Mouse (Mus musculus) kidney, adult 8-10 months (tissue): ENCODE data around the gene Usp27x.
A peak's percentile ranks its signal among the peaks of the same experiment; 100 is the strongest.

ENCODE experiments used
- DNase-seq, 2 experiments: peaks; one replicate each; pipeline ENCODE4 v3.0.0; 2022

Gene Usp27x

GRCm38 (mm10) chrX:7375716-7376480 lies at the start of gene Usp27x:
Gene Usp27x (minus strand): TSS chrX:7375830.
- DNase-seq, result peak; percentile 69 to 74

- DNase-seq, result peak; percentile 67 to 82
Measured at GRCm38 (mm10) chrX:7422691-7423111, 47.1 kb upstream of the Usp27x start.

- no peak for DNase-seq
Measured at GRCm38 (mm10) chrX:7422166-7422565, 46.5 kb upstream of the Usp27x start.

- DNase-seq, result peak; percentile 63 to 65
Measured at GRCm38 (mm10) chrX:7421016-7421415, 45.4 kb upstream of the Usp27x start.

GRCm38 (mm10) chrX:7416178-7416871 lies 40.7 kb upstream of the Usp27x start:
- no peak for DNase-seq

- no peak for DNase-seq
Measured at GRCm38 (mm10) chrX:7415308-7415707, 39.7 kb upstream of the Usp27x start.

GRCm38 (mm10) chrX:7412239-7413033 lies 36.8 kb upstream of the Usp27x start:
- DNase-seq, result no peak

- DNase-seq, result no peak
Measured at GRCm38 (mm10) chrX:7376586-7376985, 956 bp upstream of the Usp27x start.

- DNase-seq, result no peak
Measured at GRCm38 (mm10) chrX:7375322-7375715, 311 bp downstream of the Usp27x start.

- peak in 1 of 2 experiments; percentile 2 for DNase-seq
Measured at GRCm38 (mm10) chrX:7325455-7325854, 50.2 kb downstream of the Usp27x start.

- DNase-seq, result peak; percentile 28 to 60
Measured at GRCm38 (mm10) chrX:7322288-7322687, 53.3 kb downstream of the Usp27x start.
